Mouse (Mus musculus): ENCODE data around the gene Zfp809.

Zfp809 gene

DNA sequence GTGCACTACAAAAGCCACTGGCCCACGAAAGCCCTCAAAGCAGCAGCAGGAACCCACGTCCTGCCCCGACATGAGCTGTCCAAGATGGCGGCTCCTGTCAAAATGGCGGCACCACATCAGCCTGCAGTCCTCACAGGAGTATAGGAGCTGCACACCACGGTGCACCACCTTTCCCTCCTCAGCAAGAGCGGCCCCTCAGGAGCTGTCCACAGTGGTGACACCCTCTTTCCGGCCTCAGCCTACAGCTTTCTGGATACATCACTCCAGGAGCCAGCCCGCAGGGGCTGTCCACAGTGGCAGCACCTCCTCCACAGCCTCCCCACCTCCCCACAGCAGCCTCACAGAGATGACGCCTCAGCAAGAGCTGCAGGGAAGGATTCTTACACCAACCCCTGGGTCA lies 37.1 kb downstream of the Zfp809 start:
- no peak for DNase-seq

DNA sequence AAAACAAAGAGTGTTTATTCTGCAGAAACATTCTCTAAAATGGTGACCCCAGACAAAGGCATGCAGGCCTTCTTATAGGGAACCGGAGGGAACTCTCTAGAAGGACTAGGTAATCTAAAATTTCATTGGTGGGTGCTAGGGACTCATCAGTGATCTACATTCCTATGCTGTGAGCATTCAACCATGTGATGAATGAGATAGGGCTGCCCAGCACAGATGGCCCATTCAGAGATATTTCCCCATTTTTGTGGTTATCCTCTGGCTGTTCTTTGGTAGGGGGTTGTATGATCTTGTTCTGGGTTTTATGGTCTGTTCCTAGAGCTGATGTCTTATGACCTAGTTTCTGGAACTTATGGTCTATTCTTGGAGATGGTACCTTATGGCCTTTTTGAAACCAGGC lies 43.4 kb downstream of the Zfp809 start:
- no peak for DNase-seq

DNA sequence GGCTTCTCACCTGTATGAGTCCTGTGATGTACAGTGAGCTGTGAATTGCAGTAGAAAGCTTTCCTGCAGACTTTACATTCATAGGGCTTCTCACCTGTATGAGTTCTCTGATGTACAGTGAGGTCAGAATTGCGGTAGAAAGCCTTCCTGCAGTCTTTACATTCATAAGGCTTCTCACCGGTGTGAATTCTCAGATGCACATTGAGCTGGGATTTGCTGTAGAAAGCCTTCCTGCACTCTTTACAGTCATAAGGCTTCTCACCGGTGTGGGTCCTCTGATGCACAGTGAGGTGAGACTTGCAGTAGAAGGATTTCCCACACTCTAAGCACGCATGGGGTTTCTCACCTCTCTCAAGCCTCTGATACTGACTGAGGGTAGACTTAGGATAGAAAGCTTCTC lies 53.2 kb downstream of the Zfp809 start:
- no peak for DNase-seq
